Mouse (Mus musculus) C2C12 (cell line): Measurements from ENCODE around the gene Adssl1. TPM values are rescaled to one million over a fixed set of nuclear protein-coding genes. Genes with fewer than 3 reads are reported as not detected.
A peak's percentile ranks its signal among the peaks of the same experiment; 100 is the strongest.

Source experiments
- H3K27me3 ChIP-seq: one replicate; pipeline ENCODE4 v1.6.1; 2011; ENCODE audit not compliant: control insufficient read depth, insufficient read depth, insufficient read length
- H3K36me3 ChIP-seq: one replicate; pipeline ENCODE4 v1.6.1; 2011; ENCODE audit not compliant: control insufficient read depth, insufficient read depth
- H3K4me3 ChIP-seq: one replicate; pipeline ENCODE4 v1.5.1; 2011; ENCODE audit warnings: mild to moderate bottlenecking, control low read depth; ENCODE audit not compliant: poor library complexity, insufficient read depth, severe bottlenecking
- H3K79me2 ChIP-seq: one replicate; pipeline ENCODE4 v1.6.1; 2011; ENCODE audit not compliant: control insufficient read depth, insufficient read depth
- H3K79me3 ChIP-seq: one replicate; pipeline ENCODE4 v1.6.1; 2011; ENCODE audit warnings: low read depth, control low read depth
- H3ac ChIP-seq: one replicate; pipeline ENCODE3; 2011; ENCODE audit warnings: low read depth; ENCODE audit not compliant: control insufficient read depth, insufficient read length
- CEBPB ChIP-seq: IDR thresholded peaks from one replicate; pipeline ENCODE4 v1.6.1; 2011; ENCODE audit warnings: low read depth, mild to moderate bottlenecking, control low read depth, moderate library complexity
- CTCF ChIP-seq: IDR thresholded peaks from one replicate; pipeline ENCODE4 v1.5.1; 2011; ENCODE audit not compliant: control insufficient read depth, insufficient read depth, insufficient read length
- FOSL1 ChIP-seq: IDR thresholded peaks from one replicate; pipeline ENCODE4 v1.8.0; 2011; ENCODE audit warnings: mild to moderate bottlenecking, low read length; ENCODE audit not compliant: poor library complexity, insufficient read depth, severe bottlenecking
- MAX ChIP-seq: IDR thresholded peaks from one replicate; pipeline ENCODE4 v1.6.1; 2011; ENCODE audit warnings: mild to moderate bottlenecking, control low read depth
- MYOD1 ChIP-seq: IDR thresholded peaks from one replicate; pipeline ENCODE4 v1.6.1; 2011; ENCODE audit warnings: low read depth; ENCODE audit not compliant: control insufficient read depth, insufficient read length
- MYOG ChIP-seq: IDR thresholded peaks from one replicate; pipeline ENCODE4 v1.6.1; 2011; ENCODE audit not compliant: control insufficient read depth, insufficient read length; ENCODE audit errors: extremely low read depth
- USF1 ChIP-seq: IDR thresholded peaks from one replicate; pipeline ENCODE4 v1.6.1; 2011; ENCODE audit warnings: low read depth, mild to moderate bottlenecking, control low read depth, moderate library complexity
- polyA plus RNA-seq: library from polyadenylated mRNA; unstranded; fragments of >200 nt; fragmentation: generic; extraction: Trizol; gene quantifications from one replicate; pipeline ENCODE4 v1.2.1, GENCODE M21; 2012; ENCODE audit warnings: missing spikeins

Gene Adssl1
- polyA plus RNA-seq, 1 experiment = 10.1 TPM

- no peak overlapping the region for H3ac ChIP-seq
- peaks cover 75% of the 10 kb centered on the region for H3K79me3 ChIP-seq
- H3K79me2 ChIP-seq = peaks cover 81% of the 10 kb centered on the region
- TF ChIP-seq MYOD1 (no peak), CTCF (no peak), USF1 (no peak), FOSL1 (no peak), CEBPB (no peak), MYOG (no peak), MAX (no peak)
- H3K27me3 ChIP-seq = no peaks in the 10 kb centered on the region
- no peak overlapping the region for H3K4me3 ChIP-seq
- H3K36me3 ChIP-seq = peaks cover 47% of the 10 kb centered on the region
These were observed 28.1 kb upstream of the Adssl1 start for GRCm38 (mm10) chr12:112591730-112592129.

- no peak for TF ChIP-seq MYOD1
- no peak for TF ChIP-seq MYOG
- Histone ChIP-seq H3K79me2 (peaks cover 95% of the 10 kb centered on the region), H3K79me3 (peaks cover 85% of the 10 kb centered on the region), H3ac (peak overlapping the region; percentile 3), H3K36me3 (peaks cover 59% of the 10 kb centered on the region), H3K4me3 (no peak overlapping the region), H3K27me3 (no peaks in the 10 kb centered on the region)
These were observed 26.7 kb upstream of the Adssl1 start for GRCm38 (mm10) chr12:112592985-112593734.

GRCm38 (mm10) chr12:112593951-112594915 is 25.6 kb upstream of the Adssl1 start:
- Histone ChIP-seq H3ac (no peak overlapping the region), H3K79me3 (peaks cover 89% of the 10 kb centered on the region), H3K36me3 (peaks cover 64% of the 10 kb centered on the region), H3K4me3 (no peak overlapping the region), H3K79me2 (peaks cover 100% of the 10 kb centered on the region), H3K27me3 (no peaks in the 10 kb centered on the region)
- TF ChIP-seq MAX = no peak
- no peak for TF ChIP-seq USF1
- TF ChIP-seq MYOD1 = no peak
- TF ChIP-seq CTCF = no peak
- TF ChIP-seq CEBPB = no peak

GRCm38 (mm10) chr12:112594989-112595388 is 24.9 kb upstream of the Adssl1 start:
- TF ChIP-seq CTCF (no peak), FOSL1 (no peak), MYOD1 (no peak), MAX (no peak)
- Histone ChIP-seq H3K79me3 (peaks cover 83% of the 10 kb centered on the region), H3K36me3 (peaks cover 67% of the 10 kb centered on the region), H3ac (peak overlapping the region; percentile 45), H3K4me3 (no peak overlapping the region), H3K27me3 (no peaks in the 10 kb centered on the region), H3K79me2 (peaks cover 99% of the 10 kb centered on the region)

- no peak for TF ChIP-seq MYOD1
- peak; percentile 73 for TF ChIP-seq MAX
- Histone ChIP-seq H3K27me3 (no peaks in the 10 kb centered on the region), H3K79me2 (peaks cover 97% of the 10 kb centered on the region), H3K79me3 (peaks cover 79% of the 10 kb centered on the region), H3K36me3 (peaks cover 64% of the 10 kb centered on the region), H3K4me3 (no peak overlapping the region), H3ac (peak overlapping the region; percentile 16)
These were observed 24.2 kb upstream of the Adssl1 start for GRCm38 (mm10) chr12:112595626-112596025.

GRCm38 (mm10) chr12:112596454-112596853 is 23.4 kb upstream of the Adssl1 start:
- H3K79me2 ChIP-seq = peaks cover 89% of the 10 kb centered on the region
- TF ChIP-seq MYOD1 (no peak), MYOG (no peak), MAX (no peak), FOSL1 (no peak), USF1 (no peak), CTCF (no peak), CEBPB (no peak)

More at GRCm38 (mm10) chr12:112596454-112596853, 23.4 kb upstream of the Adssl1 start:
- H3K79me3 ChIP-seq = peaks cover 71% of the 10 kb centered on the region
- H3K4me3 ChIP-seq = no peak overlapping the region
- peak overlapping the region; percentile 16 for H3ac ChIP-seq
- H3K27me3 ChIP-seq = no peaks in the 10 kb centered on the region
- peaks cover 61% of the 10 kb centered on the region for H3K36me3 ChIP-seq
